Mouse (Mus musculus) layer of hippocampus, postnatal 14 days (tissue): ENCODE measurements at regions not wholly inside any gene's neighbourhood (a gene's known extent, or its start where the extent isn't known, plus 50 kb on each side); places are given as distances from the start of the nearest gene placed in this dataset.

Experiments used
- DNase-seq, 2 experiments: peaks; one replicate each; pipeline ENCODE4 v3.0.0; 2021 to 2022; ENCODE audit warnings: low spot score in 2 of 2, mixed read lengths in 1 of 2

- DNase-seq: no peak
Observed at GRCm38 (mm10) chr11:63827271-63827762, 94.8 kb downstream of the Hs3st3b1 start.

GRCm38 (mm10) chr11:63833480-63833879, 88.6 kb downstream of the Hs3st3b1 start:
- DNase-seq: no peak

- no peak for DNase-seq
Observed at GRCm38 (mm10) chr11:63834140-63834539, 88.0 kb downstream of the Hs3st3b1 start.

DNA sequence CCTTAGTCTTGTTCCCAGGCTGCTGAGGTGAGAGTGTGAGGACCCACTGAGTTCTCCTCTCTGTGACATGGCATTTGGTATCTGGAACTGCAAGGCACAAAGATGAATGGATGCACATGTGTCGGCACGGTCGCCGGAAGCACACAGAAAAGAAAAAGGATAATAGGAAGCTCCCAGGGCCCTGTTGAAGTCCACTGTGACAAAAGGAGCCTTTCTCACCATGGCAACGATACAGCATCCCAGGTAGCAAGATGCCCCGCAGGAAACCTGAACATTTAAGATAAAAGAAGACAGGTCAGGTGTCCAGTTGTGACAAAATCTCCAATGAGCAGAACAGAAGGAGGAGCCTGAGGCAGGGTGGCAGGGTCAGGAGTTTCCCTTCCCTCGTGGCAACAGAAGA, 87.5 kb downstream of the Hs3st3b1 start:
- DNase-seq: no peak
